Mouse (Mus musculus): ENCODE results near the gene Hoxa6.

DNA sequence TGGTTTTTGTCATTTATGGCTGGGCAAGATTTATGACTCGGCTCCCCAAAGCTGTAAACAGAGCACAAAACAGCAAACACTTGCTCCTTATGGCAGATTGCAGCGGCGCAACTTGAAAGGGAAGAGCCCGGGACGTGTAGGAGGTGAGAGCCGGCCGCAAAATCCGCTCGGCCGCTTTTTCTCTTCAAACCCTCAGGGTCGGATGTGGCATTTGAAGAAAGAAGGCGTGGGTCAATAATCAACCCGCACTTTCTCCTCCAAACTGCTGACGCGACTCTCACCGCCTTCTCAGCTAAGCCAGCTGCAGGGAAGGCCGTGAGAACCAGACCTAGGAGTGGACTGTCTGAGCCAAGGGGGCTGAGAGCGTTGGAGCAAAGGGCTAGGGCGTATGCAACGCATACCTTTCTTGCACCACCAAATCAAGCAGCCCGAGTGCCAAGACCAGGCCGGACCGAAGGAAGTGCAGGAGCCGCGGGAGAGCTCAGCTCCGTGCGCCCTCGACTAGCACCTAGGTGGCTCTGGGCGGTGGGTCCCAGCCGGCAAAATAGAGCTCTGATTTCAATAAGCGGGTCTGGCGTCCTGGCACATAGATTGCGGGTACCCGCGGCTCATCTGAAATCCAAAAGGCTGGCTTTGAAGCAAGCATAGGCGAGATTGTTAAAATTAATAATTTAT, 31.3 kb downstream of the Hoxa6 start, which contains the start of gene 5730596B20Rik:
- TF ChIP-seq POLR2A (IDR thresholded peaks at IDR 0.05; ENCODE audit: borderline replicate concordance, control insufficient read depth, low read depth, low read length) (no peak), CTCF (IDR thresholded peaks at IDR 0.05; ENCODE audit: control insufficient read depth, insufficient read depth, low read length) (no peak)
